Mouse (Mus musculus): Measurements from ENCODE around the gene Cep112. TPM values are rescaled to one million over a fixed set of nuclear protein-coding genes. Genes with fewer than 3 reads are reported as not detected.
"Not testable (repeated sequence)": the region's sequence is repeated elsewhere in the genome, so short reads cannot be mapped to it uniquely, and the experiment has no call there.

Cep112 gene
- polyA plus RNA-seq, 2 experiments from 2014 or later, result 0.17 to 0.33 TPM

DNA sequence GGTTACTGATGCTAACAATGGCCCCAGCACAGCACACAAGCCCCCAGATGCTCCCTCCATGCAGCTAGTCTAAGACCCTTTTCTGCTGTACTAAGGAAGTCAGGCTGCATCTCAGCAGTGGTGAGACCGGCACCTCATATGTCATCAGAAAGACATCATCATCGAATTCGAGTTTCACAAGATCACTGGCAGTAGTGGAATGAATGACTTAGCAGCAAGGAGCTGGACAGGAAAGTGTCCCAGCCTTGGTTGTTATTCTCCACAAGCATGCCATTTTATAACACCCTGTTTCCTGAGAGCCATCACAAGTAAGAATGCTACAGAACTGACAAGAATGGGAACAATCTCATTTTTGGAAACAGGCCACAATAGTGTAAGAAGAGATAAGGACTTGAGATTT is 381.0 kb downstream of the Cep112 start:
- ATAC-seq, result no peak

DNA sequence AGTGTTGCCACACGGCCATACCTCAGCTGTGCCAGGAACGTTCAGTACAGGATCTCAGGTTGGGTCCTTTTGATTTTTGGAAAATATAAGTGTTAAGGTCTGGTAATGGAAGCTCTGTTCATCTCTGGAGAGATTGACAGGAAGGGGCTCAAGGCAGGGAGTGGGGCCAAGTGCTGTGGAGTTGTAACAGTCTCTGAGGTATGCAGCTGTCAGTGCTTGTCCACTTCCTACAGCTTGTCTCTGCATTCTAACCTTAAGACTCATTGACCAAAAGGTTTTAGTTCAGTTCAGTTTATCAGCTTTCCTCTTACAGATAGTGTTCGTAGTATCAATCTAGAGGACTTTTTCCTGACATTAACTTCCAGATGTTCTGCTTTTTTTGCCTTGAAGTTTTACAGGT is 384.6 kb downstream of the Cep112 start:
- ATAC-seq, result no peak

DNA sequence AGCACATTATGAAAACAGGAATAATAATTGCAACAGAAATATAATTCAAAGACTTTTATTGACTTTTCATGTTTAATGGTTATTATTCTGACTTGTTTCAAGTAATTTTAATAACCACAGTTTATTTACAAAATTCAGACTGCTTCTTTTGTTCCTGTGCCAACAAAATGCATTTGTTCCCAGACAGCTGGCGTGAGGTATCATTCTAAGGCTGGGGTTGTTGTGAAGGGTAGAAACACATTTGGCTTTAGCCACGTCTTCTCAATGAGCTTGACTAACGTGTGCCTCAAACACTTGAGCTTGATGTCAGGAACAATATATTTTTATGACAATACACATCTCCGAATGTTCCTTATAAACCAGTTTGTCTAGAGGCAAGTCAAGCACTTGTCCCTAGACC is 396.8 kb downstream of the Cep112 start:
- ATAC-seq, result no peak

DNA sequence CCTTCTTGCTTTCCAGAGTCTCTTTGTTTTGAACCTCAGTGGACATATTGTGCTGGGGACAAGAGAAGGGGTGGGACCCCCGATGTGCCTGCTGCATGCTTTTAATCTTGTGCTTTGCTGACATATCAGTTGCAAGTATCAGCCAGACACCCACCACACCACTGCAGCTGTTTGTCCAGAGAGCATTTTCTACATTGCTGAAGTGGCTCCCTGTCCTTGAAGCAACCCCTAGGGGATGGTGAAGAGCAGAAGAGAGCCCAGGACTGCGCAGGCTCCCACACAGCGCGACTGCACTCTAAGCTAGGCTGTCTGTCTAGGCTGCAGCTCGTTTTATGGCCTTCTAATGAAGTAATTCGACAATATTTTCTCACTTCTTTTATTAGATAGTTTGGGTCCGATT is 397.3 kb downstream of the Cep112 start:
- no peak for ATAC-seq

DNA sequence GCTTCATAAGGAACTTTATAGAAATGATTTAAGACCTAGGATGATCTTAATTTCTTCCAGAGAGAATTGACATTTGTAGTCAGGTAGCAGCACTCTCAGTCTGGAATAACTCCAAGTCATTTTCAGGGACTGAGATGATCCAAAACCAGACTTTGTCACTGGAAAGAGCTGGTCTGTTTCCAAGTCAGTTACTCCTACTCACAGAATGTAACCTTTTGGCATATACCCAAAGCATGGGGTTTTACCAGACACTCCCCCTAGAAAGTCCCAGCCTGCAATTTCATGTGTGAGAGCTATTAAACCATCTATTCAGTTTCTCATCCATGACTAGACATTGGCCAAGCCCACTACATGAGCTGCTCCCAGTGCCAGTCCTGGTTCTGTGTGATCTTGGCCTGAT is 402.3 kb downstream of the Cep112 start:
- no peak for ATAC-seq

DNA sequence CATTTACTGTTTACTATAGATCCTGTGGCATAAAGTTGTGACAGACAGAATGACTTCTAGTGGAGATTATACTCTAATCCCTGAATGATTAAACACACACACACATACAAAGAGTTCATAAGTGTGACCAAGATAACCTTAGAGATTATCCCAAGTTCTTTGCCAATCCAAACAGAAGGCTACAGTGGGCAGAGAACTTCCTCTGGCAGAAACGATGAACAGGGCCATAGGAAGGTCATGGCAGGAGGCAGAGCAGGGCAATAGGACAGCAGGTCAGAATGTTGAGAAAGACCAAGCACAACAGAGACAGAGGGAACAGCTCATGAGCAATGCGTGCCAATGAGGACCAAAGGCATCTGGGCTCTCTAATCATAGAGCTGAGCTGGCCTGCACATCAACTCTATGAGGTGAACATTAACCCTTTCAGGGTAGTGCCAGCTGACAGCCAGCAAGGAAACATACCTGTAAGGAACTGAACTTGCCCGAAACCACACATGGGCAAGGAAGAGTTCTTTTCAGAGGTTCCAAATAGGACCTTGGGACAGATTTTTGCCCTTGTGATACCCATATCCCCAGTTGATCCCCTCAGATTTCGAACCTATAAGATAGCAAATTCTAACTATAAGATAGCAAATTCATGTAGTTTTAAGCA is 403.5 kb downstream of the Cep112 start:
- ATAC-seq, result no peak

DNA sequence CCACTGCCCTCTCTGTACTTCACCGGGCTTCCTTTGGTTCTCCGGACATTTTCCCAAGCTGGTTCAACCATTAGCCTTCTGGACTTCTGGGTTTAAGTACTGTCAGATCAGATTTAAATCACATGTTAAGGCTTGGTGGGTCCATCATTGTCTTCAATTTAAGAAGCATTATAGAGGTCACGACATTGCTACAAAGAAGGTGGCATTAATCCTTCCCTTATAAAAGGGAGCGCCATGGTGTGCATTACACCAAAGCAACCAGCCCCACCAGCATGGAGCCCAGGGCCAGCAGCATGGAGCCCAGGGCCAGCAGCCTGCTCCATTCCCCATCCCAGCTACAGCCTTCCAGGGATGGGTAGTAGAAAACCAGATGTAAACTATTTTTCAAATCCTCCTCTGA is 411.7 kb downstream of the Cep112 start:
- no peak for ATAC-seq

DNA sequence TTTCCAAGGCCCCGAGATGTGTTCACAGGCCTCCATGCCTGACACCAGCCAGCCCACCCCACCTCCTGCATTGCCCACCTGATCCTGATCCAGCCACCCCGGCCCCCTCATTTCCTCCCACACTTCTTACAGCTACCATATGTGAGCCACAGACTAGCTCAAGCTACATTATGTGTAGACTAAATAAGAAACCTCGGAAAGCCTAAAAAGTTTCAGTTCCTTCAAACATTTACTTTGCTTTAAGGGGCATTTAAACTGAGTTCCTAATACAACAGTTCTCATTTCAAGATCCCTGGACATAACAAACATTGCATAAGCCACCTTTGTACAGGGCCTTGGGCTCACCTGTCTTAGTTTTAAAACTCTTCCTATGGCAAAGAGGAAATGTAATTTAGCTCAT is 415.2 kb downstream of the Cep112 start:
- no peak for ATAC-seq

DNA sequence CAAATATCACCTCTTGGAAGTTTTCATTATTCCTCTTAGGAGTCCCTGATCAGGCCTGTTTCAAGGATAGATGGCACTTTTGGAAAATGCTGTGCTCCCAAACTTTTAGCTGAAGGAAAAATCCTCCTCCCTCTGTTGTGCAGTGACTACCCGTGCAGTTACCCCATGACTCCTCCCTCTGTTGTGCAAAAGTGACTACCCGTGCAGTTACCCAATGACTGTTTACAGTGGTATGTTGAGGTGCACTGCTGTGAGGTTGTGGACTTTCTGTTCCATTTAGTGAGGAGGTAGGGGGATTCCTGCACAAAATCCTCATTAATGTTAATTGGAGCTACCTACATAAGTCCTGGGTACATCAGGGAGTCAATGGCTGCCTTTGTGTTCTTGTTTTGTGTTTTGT is 417.8 kb downstream of the Cep112 start:
- ATAC-seq, result no peak

DNA sequence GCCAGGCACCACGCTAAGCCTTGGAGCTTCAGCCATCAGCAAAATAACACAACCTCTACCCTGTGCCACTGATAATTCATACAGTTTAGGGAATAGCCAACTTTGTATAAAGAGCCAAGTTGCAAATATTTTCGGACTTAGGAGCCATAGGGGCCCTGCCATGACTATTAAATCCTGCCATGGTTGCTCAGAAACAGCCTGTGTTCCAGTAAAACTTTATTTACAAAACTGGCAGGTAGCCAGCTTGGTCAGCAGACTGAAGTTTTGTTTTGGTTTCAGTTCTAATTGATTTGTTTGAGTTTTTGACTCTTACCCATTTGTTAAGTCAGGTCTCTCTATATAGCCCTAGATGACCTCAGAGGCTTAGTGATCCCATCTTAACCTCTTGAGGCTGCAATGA is 421.0 kb downstream of the Cep112 start:
- no peak for ATAC-seq

DNA sequence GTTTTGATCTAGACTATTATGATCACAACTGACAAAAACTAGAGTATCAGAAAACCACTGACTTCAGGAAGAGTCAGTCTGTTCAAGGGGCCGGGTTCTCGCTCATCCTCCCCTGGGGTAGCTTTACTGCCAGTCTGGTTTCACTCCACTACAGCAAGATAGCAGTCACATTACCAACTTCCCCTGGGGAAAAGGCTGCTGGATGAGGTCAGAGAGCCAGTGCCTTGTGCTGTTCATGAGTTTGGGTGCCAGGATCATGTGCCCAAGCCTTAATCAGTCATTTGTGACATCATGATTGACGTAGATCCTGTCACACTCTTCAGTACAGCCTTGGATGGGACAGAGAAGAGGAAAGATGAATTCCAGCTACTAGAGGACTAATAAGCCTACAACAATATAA is 421.5 kb downstream of the Cep112 start:
- no peak for ATAC-seq

DNA sequence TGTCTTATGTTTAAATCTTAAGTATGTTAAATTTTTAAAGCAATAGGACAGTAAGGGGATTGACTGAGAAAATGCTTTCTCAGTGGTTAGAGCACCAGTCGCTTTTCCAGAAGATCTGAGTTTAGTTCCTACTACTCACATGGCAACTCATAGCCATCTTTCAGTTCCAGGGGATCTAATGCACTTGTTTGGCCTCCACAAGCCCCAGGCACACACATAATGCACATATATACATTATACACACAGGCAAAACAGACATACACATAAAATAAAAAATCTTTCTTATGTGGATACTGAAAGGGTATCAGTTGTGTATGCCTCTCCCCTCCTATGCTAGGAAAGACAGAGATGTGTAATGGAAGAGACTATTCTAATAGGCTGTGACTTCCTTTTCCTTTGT is 426.8 kb downstream of the Cep112 start:
- ATAC-seq, result no peak

DNA sequence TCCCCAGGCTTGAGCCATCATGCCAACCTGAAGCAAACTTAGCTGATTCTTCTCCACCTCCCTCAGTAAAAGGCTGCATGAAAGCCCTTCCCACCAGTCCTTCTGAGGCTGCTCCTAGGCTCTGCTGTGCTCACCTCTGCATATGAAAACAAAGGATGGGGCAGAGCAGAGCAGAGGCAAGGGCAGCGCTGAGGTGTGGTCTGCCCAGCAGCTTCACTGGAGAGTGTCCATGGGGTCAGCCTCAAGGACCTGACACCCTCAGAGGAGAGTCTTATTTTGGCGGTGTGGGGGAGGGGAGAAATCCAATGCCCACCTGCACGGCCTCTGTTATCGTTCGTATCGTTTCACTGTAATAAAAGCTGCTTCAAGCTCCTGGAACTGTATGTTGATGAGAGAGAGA is 432.3 kb downstream of the Cep112 start:
- ATAC-seq, result no peak

DNA sequence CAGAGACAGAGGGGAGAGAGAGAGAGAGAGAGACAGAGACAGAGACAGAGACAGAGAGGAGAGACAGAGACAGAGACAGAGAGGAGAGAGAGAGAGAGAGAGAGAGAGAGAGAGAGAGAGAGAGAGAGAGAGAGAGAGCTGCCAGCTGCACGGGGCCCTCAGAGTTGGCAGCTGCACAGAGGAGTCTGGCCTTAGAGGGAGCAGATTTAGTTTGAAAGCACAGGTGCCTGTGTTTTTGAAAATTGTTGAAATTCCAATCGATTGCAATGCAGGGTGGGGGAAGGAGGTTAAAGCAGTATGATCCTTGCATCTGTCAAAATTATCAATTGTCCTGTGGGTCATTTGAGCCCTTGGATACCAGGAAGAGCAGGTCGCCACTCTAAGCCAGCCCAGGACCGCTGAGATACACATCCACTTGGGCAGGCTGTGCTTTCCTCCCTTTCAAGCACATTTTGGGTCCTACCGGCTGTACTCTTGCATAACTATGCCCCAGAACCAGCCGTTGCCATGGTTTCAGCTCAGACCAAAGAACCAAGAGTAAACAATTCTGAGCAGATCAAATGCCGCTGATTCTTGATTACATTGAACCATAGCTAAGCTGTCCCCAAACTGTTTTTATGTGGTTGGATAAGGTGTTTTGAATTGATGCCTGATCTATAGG is 432.8 kb downstream of the Cep112 start:
- no peak for ATAC-seq

DNA sequence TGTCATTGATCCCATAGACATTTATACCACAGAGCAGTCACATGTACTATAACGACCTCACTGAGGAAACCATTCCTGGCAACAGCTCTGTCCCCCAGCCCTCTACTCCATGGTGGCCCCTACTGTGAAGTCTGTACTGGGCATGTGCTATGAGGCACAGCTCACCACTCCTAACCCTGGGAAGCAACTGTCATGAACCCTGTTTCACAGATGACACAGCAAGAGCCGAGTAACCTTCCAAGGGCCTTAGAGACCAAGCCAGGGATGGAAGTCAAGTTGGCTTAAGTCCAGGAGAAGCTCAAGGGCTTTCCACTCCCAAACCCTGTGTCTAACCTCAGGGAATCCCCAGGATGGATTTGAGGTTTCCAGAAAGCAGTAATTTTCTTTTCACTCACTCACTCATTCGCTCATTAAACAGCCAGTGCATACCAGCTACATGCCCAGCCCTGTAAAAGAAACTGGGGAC is 433.4 kb downstream of the Cep112 start:
- ATAC-seq, result no peak

DNA sequence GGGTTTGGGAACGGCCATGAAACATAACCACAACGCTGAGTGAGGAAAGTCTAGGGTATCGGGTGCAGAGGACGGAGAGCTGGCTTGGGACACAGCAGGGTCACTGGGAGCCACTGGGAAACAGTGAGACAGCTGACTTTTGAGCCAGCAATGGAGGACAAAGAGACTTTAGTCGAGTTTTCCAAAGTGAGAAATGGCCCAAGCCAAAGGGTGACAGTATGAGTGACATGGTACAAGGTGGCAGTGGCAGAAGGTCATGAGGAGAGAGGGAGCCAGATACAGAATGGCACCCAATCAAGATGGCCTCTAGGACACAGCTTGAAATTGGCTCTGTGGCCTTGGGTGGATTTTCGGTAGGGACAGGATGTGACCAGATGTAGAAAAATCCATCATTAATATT is 433.9 kb downstream of the Cep112 start:
- ATAC-seq, result no peak

DNA sequence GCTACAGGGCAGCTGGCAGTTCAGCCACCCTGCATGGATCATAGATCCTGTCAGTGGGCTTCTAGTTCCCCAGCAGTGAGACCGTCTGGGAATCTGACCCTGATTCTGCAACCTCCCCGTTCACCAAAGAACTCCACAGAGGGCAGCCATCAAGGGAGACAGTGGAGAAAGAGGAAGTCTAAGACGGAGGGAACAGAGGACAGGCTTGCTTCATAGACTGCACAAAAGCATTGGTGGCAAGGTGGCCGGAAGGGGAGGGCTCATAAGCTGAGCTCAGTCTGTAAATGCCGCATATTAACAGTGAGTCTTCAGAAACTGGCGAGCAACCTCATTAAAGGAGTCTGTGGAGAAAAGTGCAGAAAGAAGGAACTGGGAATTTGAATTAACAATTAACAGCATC is 437.4 kb downstream of the Cep112 start:
- ATAC-seq, result no peak

DNA sequence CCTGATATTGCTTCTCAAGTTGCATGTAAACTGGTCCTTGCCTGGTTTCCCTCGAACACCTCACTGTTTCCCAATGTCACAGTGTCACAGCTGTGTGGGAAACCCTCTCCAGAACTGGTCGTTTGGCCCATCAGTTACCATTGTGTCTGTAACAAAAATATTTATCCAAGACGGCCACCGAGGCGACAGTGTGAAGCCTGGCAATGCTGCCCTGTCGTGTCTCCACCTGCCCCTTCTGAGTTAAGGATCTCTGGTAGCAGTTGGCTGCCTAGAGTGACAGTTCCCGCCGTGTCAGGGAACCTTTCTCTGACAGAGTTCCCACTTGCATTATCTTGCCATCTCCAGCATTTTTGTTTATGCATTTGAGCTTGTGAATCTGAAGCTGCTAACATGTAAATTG is 440.8 kb downstream of the Cep112 start:
- no peak for ATAC-seq

DNA sequence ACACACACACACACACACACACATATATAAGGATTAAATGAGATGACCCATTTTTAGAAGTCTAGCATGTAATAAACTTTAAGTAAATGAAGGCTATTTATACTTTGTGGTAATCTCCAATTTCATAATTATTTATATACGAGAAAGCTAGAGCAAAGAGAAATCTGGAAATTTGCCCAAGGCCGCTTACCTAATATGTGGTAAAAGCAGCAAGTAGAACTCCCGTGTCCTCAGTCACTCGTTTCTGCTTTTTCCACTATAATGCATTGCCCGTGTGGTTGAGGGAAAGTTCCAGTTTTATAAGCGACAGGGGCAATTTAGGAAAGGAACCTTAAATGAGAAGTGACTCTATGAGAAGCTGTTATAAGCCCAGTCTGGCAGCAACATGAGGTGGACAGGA is 442.5 kb downstream of the Cep112 start:
- no peak for ATAC-seq

DNA sequence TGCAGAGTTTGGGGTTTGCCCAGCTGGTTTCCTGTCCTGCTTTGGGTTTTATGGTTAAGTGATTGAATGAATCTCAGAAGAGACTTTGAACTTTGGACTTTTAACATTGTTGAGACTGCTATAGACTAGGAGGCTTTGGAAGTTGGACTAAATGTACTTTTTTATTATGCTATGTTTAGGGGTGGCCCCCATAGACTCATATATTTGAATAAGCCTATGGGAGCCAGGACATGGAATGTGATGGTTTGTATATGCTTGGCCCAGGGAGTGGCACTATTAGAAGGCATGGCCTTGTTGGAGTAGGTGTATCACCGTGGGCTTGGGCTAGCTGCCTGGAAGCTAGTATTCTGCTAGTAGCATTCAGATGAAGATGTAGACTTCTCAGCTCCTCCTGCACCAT is 446.3 kb downstream of the Cep112 start:
- ATAC-seq, result not testable (repeated sequence)

DNA sequence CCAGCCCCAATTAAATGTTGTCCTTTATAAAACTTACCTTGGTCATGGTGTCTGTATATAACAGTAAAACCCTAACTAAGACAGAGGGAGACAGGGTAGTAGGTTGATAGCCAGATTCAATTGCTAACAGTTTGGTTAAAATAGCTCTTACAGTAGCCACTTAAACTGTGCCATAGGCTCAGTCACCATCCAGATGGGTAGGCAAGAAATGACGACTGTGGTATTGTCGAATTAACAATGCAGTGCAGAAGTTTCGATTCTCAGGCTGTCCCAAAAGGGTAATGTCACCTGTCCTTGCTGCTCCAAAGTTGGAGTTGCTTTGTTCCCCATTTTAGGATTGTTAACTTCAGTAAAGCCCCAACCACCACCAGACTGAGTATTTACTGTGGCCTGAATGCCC is 446.8 kb downstream of the Cep112 start:
- ATAC-seq, result no peak

DNA sequence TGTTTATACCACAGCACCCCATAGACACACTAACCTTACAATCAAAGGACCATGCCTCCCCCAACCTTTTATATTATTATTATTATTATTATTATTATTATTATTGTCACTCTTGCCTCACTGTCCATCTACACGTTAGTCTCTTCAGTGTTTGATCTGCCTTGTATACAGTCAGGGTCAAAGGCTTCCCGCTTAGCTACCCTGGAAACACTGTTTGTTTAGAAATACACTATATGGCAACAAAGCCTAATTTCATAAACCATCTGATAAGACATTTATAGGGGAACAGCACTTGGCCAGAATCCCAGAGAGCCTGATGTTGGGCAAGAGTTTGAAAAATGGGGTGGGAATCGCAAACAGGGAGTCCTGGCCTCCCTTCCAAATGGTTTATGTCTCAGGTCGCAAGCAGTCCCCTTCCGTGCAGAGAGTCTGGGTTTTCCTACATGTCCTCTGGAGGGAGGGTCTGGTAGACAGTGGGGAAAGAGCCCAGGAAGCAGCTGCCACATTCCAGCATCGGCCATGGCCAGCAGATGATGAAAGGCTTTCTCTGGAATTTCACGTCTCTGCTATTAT is 451.7 kb downstream of the Cep112 start:
- ATAC-seq, result no peak

DNA sequence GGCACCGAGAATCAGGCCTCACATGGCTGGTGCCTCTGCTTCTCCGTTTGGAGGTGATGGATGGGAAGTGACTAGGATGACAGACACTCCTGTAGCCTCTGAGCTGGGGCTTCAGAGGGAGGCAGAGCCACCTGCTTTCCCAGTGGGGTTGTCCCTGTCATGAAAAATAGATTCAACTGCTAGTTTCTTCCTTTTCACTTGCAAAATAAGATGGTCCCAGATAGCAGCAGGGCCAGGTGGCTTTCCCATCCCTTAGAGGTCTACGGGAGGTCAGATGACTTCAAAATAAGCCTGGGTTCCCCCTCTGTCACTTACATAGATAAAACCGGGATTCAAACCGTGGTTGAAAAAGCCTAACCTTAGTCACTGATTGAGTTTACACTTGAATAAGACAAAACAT is 452.5 kb downstream of the Cep112 start:
- no peak for ATAC-seq

DNA sequence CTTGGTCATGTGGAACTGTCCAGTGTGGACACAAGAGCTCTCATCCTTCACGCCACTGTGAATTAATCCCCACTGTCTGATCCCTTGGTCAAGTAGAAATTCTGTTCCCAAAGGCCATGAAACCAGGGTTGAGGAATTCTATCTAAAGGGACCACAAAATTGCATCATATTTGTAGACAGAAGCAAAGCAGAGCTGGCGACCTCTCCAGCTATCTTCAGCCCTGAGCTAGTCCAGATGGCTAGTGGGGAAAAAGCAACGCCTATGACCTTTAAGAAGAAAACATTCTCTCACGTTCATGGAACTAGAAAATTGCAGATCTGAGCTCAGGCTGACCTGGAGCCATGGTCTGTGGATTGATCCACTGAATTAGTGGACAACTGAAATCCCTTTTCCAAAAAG is 455.6 kb downstream of the Cep112 start:
- ATAC-seq, result no peak

DNA sequence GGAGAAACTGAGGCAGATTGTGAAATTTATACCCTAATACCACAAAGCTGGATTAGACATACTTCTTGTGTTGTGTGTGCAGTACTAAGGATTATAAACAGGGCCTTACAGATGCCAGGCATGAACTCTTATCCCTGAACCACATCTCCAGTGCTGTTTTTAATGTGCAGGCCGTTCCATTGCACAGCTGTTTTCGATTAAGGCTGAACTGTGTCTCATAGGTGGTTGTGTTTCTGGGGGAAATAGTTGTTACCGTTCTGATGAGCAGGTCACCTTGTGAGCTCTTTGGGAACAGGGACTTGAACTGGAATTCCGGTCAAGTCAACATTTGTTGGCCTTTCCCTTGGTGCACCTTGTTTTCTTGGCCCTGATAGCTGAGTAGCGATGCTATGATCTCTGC is 456.7 kb downstream of the Cep112 start:
- ATAC-seq, result no peak

All from activated CD4-positive, CD25-positive, alpha-beta regulatory T cell, adult 4 months (primary cell).